Mouse (Mus musculus) heart, postnatal 0 days (tissue): ENCODE results near the gene Bgn. TPM values are rescaled to one million over a fixed set of nuclear protein-coding genes. Genes with fewer than 3 reads are reported as not detected.

Experiments used
- ATAC-seq: fragments of 200-750 bp; cut with Nextera tagmentation; 2 replicates; pipeline ENCODE4 v1.8.0; 2017; ENCODE audit warnings: low read depth, moderate number of reproducible peaks, moderate library complexity; ENCODE audit not compliant: insufficient read depth
- DNase-seq: peaks from one replicate; pipeline ENCODE4 v3.0.0-alpha.2; 2016; ENCODE audit warnings: low spot score
- H3K27ac ChIP-seq: fragments of 300-500 bp; sonication (generic); 2 replicates; pipeline ENCODE4 v1.5.1; 2014; ENCODE audit warnings: low read depth, mild to moderate bottlenecking
- H3K27me3 ChIP-seq: fragments of 300-500 bp; sonication (generic); 2 replicates; pipeline ENCODE4 v1.6.1; 2014; ENCODE audit warnings: low read length, mixed read lengths; ENCODE audit not compliant: control insufficient read depth, insufficient read depth
- H3K36me3 ChIP-seq: fragments of 300-500 bp; sonication (generic); replicated peaks from 2 replicates; pipeline ENCODE4 v1.6.1; 2014; ENCODE audit warnings: low read length, mixed read lengths; ENCODE audit not compliant: control insufficient read depth, insufficient read depth
- H3K4me1 ChIP-seq: fragments of 300-500 bp; sonication (generic); 2 replicates; pipeline ENCODE4 v1.6.1; 2014; ENCODE audit warnings: antibody characterized with exemption; ENCODE audit not compliant: control insufficient read depth, insufficient read depth
- H3K4me2 ChIP-seq: fragments of 300-500 bp; sonication (generic); 2 replicates; pipeline ENCODE4 v1.6.1; 2014; ENCODE audit warnings: low read depth, mild to moderate bottlenecking, low read length, moderate library complexity
- H3K4me3 ChIP-seq: fragments of 300-500 bp; sonication (generic); 2 replicates; pipeline ENCODE4 v1.5.1; 2014; ENCODE audit warnings: low read depth, low read length
- H3K9ac ChIP-seq: fragments of 300-500 bp; sonication (generic); replicated peaks from 2 replicates; pipeline ENCODE4 v1.6.1; 2014; ENCODE audit warnings: low read depth, low read length, mixed read lengths
- H3K9me3 ChIP-seq: fragments of 300-500 bp; sonication (generic); replicated peaks from 2 replicates; pipeline ENCODE4 v1.6.1; 2016; ENCODE audit warnings: low read length; ENCODE audit not compliant: control insufficient read depth
- CTCF ChIP-seq: IDR thresholded peaks from 2 replicates; pipeline ENCODE4 v1.5.1; 2016; ENCODE audit warnings: antibody characterized with exemption, control low read depth, low read depth
- EP300 ChIP-seq: IDR thresholded peaks from 2 replicates; pipeline ENCODE4 v1.6.1; 2016; ENCODE audit warnings: antibody characterized with exemption, low read depth
- WGBS: fragments of 180-500 bp; shearing (Covaris S2); extraction: QIAGEN DNeasy Blood & Tissue Kit; methylation state at CpG from one replicate; pipeline ENCODE4 v1.1.7; 2014; 5-methylcytosine and 5-hydroxymethylcytosine counted together
- polyA plus RNA-seq: library from polyadenylated mRNA; unstranded; fragments of >200 nt; fragmentation: Nextera tagmentation; extraction: Ambion mirVana; gene quantifications from 2 replicates; pipeline ENCODE4 v1.2.1, GENCODE M21; 2015
- total RNA-seq: library from RNA; depleted of rRNA; stranded (reverse); fragments of >200 nt; gene quantifications from 2 replicates; pipeline ENCODE4 v1.2.3, GENCODE M21; 2014; ENCODE audit warnings: low replicate concordance; rRNA removed

Bgn gene
- total RNA-seq (198 and 304 TPM in 2 replicates), polyA plus RNA-seq (61.6 and 64.1 TPM in 2 replicates)

DNA sequence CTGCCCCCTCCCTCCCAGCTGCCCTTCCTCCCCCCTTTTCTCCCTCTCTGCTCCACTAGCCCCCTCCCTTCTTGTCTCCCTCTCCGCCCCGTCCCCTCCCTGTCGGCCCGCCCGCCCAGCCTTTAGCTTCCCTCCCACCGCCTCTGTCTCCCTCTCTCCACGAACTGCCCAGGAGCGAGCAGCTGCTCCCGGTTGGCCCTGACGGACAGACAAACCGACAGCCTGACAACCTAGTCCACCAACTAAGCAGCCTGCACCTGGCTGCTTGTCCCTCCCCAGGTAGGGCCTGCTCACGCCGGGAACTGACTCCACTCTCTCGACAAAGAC is at the start of gene Bgn:
Bgn (plus strand) TSS at position 119 of the 327 bp plus-strand sequence.
- Histone ChIP-seq H3K9me3 (no peaks in the 10 kb centered on the region), H3K27ac (peak within 1 kb of the TSS; percentile 57), H3K27me3 (no peaks in the 10 kb centered on the region), H3K4me1 (no peaks in the 10 kb centered on the region), H3K36me3 (no peaks in the 10 kb centered on the region), H3K9ac (peak within 1 kb of the TSS; percentile 50), H3K4me3 (peak within 1 kb of the TSS; percentile 37), H3K4me2 (peak within 1 kb of the TSS; percentile 46)
- TF ChIP-seq CTCF (no peak), EP300 (no peak)
- no peak for DNase-seq
- peak; percentile 48 for ATAC-seq
- WGBS: 37% methylated on average over 11 of the region's 14 CpGs

GRCm38 (mm10) chrX:73435252-73435651 is 48.1 kb upstream of the Bgn start, which contains the start of gene Trex2:
Trex2 (minus strand) TSS chrX:73435344.
- DNase-seq (no peak), ATAC-seq (no peak)
- Histone ChIP-seq H3K27ac (no peak within 1 kb of the TSS), H3K4me1 (no peaks in the 10 kb centered on the region), H3K27me3 (no peaks in the 10 kb centered on the region), H3K9ac (no peak within 1 kb of the TSS), H3K9me3 (no peaks in the 10 kb centered on the region), H3K4me2 (no peak within 1 kb of the TSS), H3K36me3 (no peaks in the 10 kb centered on the region), H3K4me3 (no peak within 1 kb of the TSS)
- WGBS: 68% methylated on average over 11 of the region's 11 CpGs
- TF ChIP-seq EP300 (no peak), CTCF (no peak)

GRCm38 (mm10) chrX:73441428-73441827 is 42.0 kb upstream of the Bgn start:
- WGBS: 67% methylated on average over 2 of the region's 2 CpGs
- no peak for ATAC-seq
- no peak for TF ChIP-seq EP300
- no peak for TF ChIP-seq CTCF
- Histone ChIP-seq H3K36me3 (0 out of 2 replicates have a peak, but pooled peaks cover 5% of the 10 kb centered on the region), H3K4me2 (no peak overlapping the region), H3K4me1 (no peaks in the 10 kb centered on the region), H3K9me3 (no peaks in the 10 kb centered on the region), H3K9ac (no peak overlapping the region), H3K27ac (no peak overlapping the region), H3K27me3 (no peaks in the 10 kb centered on the region), H3K4me3 (no peak overlapping the region)
- DNase-seq: no peak

- DNase-seq (no peak), ATAC-seq (no peak)
- Histone ChIP-seq H3K27me3 (no peaks in the 10 kb centered on the region), H3K4me1 (no peaks in the 10 kb centered on the region), H3K4me3 (no peak overlapping the region), H3K9ac (no peak overlapping the region), H3K4me2 (no peak overlapping the region), H3K36me3 (no peaks in the 10 kb centered on the region), H3K9me3 (no peaks in the 10 kb centered on the region), H3K27ac (no peak overlapping the region)
- TF ChIP-seq EP300 (no peak), CTCF (peak; percentile 61)
- 5% methylated on average over 2 of the region's 2 CpGs for WGBS
These were observed 31.5 kb upstream of the Bgn start for GRCm38 (mm10) chrX:73451949-73452348.

DNA sequence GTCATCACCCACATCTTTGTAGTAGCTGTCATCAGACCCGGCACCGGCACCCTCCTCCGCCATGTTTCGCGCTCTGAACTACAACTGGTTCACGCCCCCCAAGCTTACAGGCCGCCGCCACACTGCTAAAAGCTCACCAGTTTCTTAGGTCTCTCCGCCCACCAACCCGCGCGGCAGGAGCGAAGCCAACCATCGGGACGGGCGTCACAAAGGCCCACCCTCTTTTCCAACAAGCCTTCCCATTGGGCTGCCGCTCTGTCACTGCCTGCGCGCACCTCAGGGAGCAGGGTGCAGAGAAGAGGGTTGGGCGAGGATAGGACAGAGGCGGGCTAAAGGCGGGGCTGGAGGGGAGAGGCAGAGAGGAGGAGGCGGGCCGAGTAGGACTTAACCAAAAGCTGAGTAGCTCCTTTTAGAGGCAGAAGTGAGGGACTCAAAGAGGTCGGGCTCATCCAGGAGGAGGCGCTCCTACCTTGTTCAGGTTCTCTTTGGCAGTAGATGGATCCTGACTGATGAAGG is 24.5 kb upstream of the Bgn start, which contains the start of gene Haus7:
Haus7 (minus strand) TSS at position 168 of the 516 bp plus-strand sequence.
- DNase-seq: peak; percentile 95
- ATAC-seq: peak; percentile 100
- TF ChIP-seq EP300 (no peak), CTCF (peak; percentile 53)
- H3K4me2 ChIP-seq: peak within 1 kb of the TSS; percentile 69
- peak within 1 kb of the TSS; percentile 56; the same call in 1 of the 2 replicates for H3K9ac ChIP-seq
- H3K4me3 ChIP-seq: peak within 1 kb of the TSS; percentile 62
- no peaks in the 10 kb centered on the region for H3K36me3 ChIP-seq
- WGBS: 22% methylated on average over 26 of the region's 26 CpGs
- H3K27me3 ChIP-seq: no peaks in the 10 kb centered on the region
- no peaks in the 10 kb centered on the region for H3K9me3 ChIP-seq
- H3K4me1 ChIP-seq: 0 out of 2 replicates have a peak, but pooled peaks cover 4% of the 10 kb centered on the region
- H3K27ac ChIP-seq: no peak within 1 kb of the TSS

DNA sequence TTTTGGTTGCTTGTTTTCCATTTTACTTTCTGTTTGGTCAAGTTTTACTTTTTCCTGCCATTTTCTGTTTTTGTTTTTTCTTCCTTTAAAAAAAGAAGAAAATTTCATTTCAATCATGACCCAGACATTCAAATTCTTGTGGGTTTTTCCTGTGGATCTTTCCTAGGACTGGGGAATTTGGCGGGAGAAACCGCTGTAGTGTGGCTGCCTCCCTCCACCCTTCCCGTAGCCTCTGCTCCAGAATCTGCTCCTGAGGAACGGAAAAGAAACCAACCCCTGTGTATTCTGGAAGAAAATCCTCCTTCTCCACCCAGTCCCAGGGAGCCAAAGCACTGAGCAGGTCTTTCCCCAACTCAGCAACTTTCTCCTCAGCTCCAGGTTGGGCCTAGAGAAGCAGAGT is 22.6 kb upstream of the Bgn start:
- no peak overlapping the region for H3K9ac ChIP-seq
- no peak overlapping the region for H3K27ac ChIP-seq
- no peak for TF ChIP-seq EP300
- no peak for TF ChIP-seq CTCF
- DNase-seq (no peak), ATAC-seq (no peak)
- WGBS: 66% methylated on average over 4 of the region's 4 CpGs
- H3K9me3 ChIP-seq: no peaks in the 10 kb centered on the region
- H3K4me1 ChIP-seq: 0 out of 2 replicates have a peak, but pooled peaks cover 4% of the 10 kb centered on the region
- H3K4me3 ChIP-seq: no peak overlapping the region
- no peaks in the 10 kb centered on the region for H3K27me3 ChIP-seq
- H3K4me2 ChIP-seq: no peak overlapping the region
- H3K36me3 ChIP-seq: no peaks in the 10 kb centered on the region
